Mouse (Mus musculus): Measurements from ENCODE around the gene Rad54l2. TPM values are rescaled to one million over a fixed set of nuclear protein-coding genes. Genes with fewer than 3 reads are reported as not detected.
A peak's percentile ranks its signal among the peaks of the same experiment; 100 is the strongest.

The Rad54l2 gene
- polyA plus RNA-seq, 1 experiment from 2014 or later = 4.7 TPM

GRCm38 (mm10) chr9:106783554-106783953 lies 5.4 kb downstream of the Rad54l2 start:
- H3K27me3 ChIP-seq (replicated peaks) = no peaks in the 10 kb centered on the region
- no peak overlapping the region for H3K4me2 ChIP-seq (replicated peaks)
- no peak overlapping the region for H3K27ac ChIP-seq
- H3K4me1 ChIP-seq (replicated peaks) = peaks cover 7% of the 10 kb centered on the region
- no peak for ATAC-seq
- H3K4me3 ChIP-seq (replicated peaks) = no peak overlapping the region
- no peaks in the 10 kb centered on the region for H3K9me3 ChIP-seq
- no peak overlapping the region for H3K9ac ChIP-seq
- H3K36me3 ChIP-seq = no peaks in the 10 kb centered on the region
- WGBS = 92% methylated on average over 2 of the region's 2 CpGs

- no peaks in the 10 kb centered on the region for H3K36me3 ChIP-seq
- no peaks in the 10 kb centered on the region for H3K27me3 ChIP-seq (replicated peaks)
- H3K27ac ChIP-seq = no peak overlapping the region
- H3K4me3 ChIP-seq (replicated peaks) = no peak overlapping the region
- H3K9ac ChIP-seq = no peak overlapping the region
- H3K4me1 ChIP-seq (replicated peaks) = 0 out of 2 replicates have a peak, but pooled peaks cover under 1% of the 10 kb centered on the region
- no peaks in the 10 kb centered on the region for H3K9me3 ChIP-seq
- H3K4me2 ChIP-seq (replicated peaks) = no peak overlapping the region
- no peak for ATAC-seq
- WGBS = 87% methylated on average over 3 of the region's 3 CpGs
These were observed 8.9 kb downstream of the Rad54l2 start for GRCm38 (mm10) chr9:106780086-106780485.

DNA sequence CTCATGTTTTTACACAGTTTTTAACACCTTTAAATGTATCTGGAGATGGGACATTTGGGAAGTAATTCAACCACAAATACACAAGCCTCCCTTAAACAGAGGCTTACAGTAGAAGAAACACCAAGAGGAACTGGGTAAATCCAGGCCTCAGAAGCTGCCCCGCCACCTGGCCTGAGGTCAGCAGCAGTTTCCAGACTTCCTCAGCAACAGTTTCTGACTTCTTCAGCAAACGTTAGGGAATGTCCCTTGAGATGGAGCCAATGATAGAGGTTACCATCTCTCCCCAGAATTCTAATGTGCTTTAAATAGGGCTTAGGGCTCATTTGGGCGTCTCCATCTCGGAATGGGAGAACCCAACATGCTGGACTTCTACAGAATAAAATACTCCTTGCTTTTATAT lies 10.7 kb downstream of the Rad54l2 start:
- Histone ChIP-seq H3K9me3 (no peaks in the 10 kb centered on the region), H3K9ac (no peak overlapping the region), H3K27me3 (replicated peaks) (no peaks in the 10 kb centered on the region), H3K4me2 (replicated peaks) (no peak overlapping the region), H3K36me3 (no peaks in the 10 kb centered on the region), H3K27ac (no peak overlapping the region), H3K4me3 (replicated peaks) (no peak overlapping the region), H3K4me1 (replicated peaks) (no peaks in the 10 kb centered on the region)
- 78% methylated on average over 4 of the region's 4 CpGs for WGBS
- no peak for ATAC-seq

GRCm38 (mm10) chr9:106777423-106777822 lies 11.6 kb downstream of the Rad54l2 start:
- ATAC-seq = no peak
- Histone ChIP-seq H3K9me3 (no peaks in the 10 kb centered on the region), H3K36me3 (no peaks in the 10 kb centered on the region), H3K27ac (no peak overlapping the region), H3K4me2 (replicated peaks) (no peak overlapping the region), H3K4me1 (replicated peaks) (no peaks in the 10 kb centered on the region), H3K9ac (no peak overlapping the region), H3K27me3 (replicated peaks) (no peaks in the 10 kb centered on the region), H3K4me3 (replicated peaks) (no peak overlapping the region)
- 79% methylated on average over 3 of the region's 3 CpGs for WGBS

- no peaks in the 10 kb centered on the region; the same call in 1 of the 2 replicates for H3K4me1 ChIP-seq (replicated peaks)
- no peak overlapping the region for H3K4me3 ChIP-seq (replicated peaks)
- no peaks in the 10 kb centered on the region for H3K27me3 ChIP-seq (replicated peaks)
- ATAC-seq = no peak
- 85% methylated on average over 1 of the region's 1 CpGs for WGBS
- H3K9ac ChIP-seq = no peak overlapping the region
- no peak overlapping the region for H3K4me2 ChIP-seq (replicated peaks)
- no peaks in the 10 kb centered on the region for H3K36me3 ChIP-seq
- no peak overlapping the region for H3K27ac ChIP-seq
- no peaks in the 10 kb centered on the region for H3K9me3 ChIP-seq
These were observed 12.9 kb downstream of the Rad54l2 start for GRCm38 (mm10) chr9:106776116-106776515.

GRCm38 (mm10) chr9:106771770-106772169 lies 17.2 kb downstream of the Rad54l2 start:
- no peak overlapping the region for H3K4me2 ChIP-seq (replicated peaks)
- no peaks in the 10 kb centered on the region for H3K9me3 ChIP-seq
- 87% methylated on average over 2 of the region's 2 CpGs for WGBS
- H3K27me3 ChIP-seq (replicated peaks) = no peaks in the 10 kb centered on the region
- H3K9ac ChIP-seq = no peak overlapping the region
- ATAC-seq = no peak
- no peak overlapping the region for H3K27ac ChIP-seq
- H3K4me3 ChIP-seq (replicated peaks) = no peak overlapping the region
- no peaks in the 10 kb centered on the region for H3K36me3 ChIP-seq
- no peaks in the 10 kb centered on the region; the same call in 1 of the 2 replicates for H3K4me1 ChIP-seq (replicated peaks)

DNA sequence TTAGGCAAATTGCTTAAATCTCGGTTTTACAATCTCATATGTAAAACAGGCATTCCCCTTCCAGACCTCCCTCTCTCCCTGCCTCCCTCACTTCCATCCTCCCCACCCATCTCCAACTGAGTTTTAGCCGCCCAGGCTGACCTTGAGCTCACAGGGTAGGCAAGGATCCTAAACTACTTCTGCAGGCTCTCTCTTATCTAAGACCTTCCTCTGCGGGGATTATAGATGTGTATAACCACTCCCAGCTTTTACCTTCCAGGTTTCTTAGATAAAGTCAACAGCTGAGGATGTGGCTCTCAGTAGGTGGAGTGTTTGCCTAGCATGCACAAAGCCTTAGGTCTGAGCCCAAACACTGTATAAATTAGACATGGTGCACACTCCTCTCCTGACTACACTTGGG lies 18.8 kb downstream of the Rad54l2 start:
- peak; percentile 80 for ATAC-seq
- H3K9ac ChIP-seq = no peak overlapping the region
- H3K9me3 ChIP-seq = no peaks in the 10 kb centered on the region
- no peaks in the 10 kb centered on the region for H3K36me3 ChIP-seq
- H3K27ac ChIP-seq = no peak overlapping the region
- H3K4me2 ChIP-seq (replicated peaks) = no peak overlapping the region
- no peaks in the 10 kb centered on the region; the same call in 1 of the 2 replicates for H3K4me1 ChIP-seq (replicated peaks)
- no peaks in the 10 kb centered on the region for H3K27me3 ChIP-seq (replicated peaks)
- H3K4me3 ChIP-seq (replicated peaks) = no peak overlapping the region
- 47% methylated on average over 3 of the region's 3 CpGs for WGBS

- WGBS = 83% methylated on average over 5 of the region's 5 CpGs
- Histone ChIP-seq H3K4me2 (replicated peaks) (no peak overlapping the region), H3K9ac (no peak overlapping the region), H3K4me1 (replicated peaks) (no peaks in the 10 kb centered on the region; the same call in 1 of the 2 replicates), H3K4me3 (replicated peaks) (no peak overlapping the region), H3K27me3 (replicated peaks) (no peaks in the 10 kb centered on the region), H3K36me3 (no peaks in the 10 kb centered on the region), H3K9me3 (no peaks in the 10 kb centered on the region), H3K27ac (no peak overlapping the region)
- no peak for ATAC-seq
These were observed 19.2 kb downstream of the Rad54l2 start for GRCm38 (mm10) chr9:106769781-106770180.

- Histone ChIP-seq H3K9ac (no peak overlapping the region), H3K27me3 (replicated peaks) (no peaks in the 10 kb centered on the region), H3K27ac (no peak overlapping the region), H3K4me3 (replicated peaks) (no peak overlapping the region), H3K4me2 (replicated peaks) (no peak overlapping the region), H3K36me3 (0 out of 2 replicates have a peak, but pooled peaks cover 4% of the 10 kb centered on the region), H3K4me1 (replicated peaks) (no peaks in the 10 kb centered on the region), H3K9me3 (no peaks in the 10 kb centered on the region)
- 89% methylated on average over 9 of the region's 9 CpGs for WGBS
- ATAC-seq = no peak
These were observed 32.6 kb downstream of the Rad54l2 start for GRCm38 (mm10) chr9:106756421-106756820.

GRCm38 (mm10) chr9:106755776-106756175 lies 33.2 kb downstream of the Rad54l2 start:
- Histone ChIP-seq H3K9me3 (no peaks in the 10 kb centered on the region), H3K27me3 (replicated peaks) (no peaks in the 10 kb centered on the region), H3K4me3 (replicated peaks) (no peak overlapping the region), H3K9ac (no peak overlapping the region), H3K4me2 (replicated peaks) (no peak overlapping the region), H3K36me3 (0 out of 2 replicates have a peak, but pooled peaks cover 4% of the 10 kb centered on the region), H3K4me1 (replicated peaks) (no peaks in the 10 kb centered on the region), H3K27ac (no peak overlapping the region)
- ATAC-seq = no peak
- 87% methylated on average over 4 of the region's 4 CpGs for WGBS

DNA sequence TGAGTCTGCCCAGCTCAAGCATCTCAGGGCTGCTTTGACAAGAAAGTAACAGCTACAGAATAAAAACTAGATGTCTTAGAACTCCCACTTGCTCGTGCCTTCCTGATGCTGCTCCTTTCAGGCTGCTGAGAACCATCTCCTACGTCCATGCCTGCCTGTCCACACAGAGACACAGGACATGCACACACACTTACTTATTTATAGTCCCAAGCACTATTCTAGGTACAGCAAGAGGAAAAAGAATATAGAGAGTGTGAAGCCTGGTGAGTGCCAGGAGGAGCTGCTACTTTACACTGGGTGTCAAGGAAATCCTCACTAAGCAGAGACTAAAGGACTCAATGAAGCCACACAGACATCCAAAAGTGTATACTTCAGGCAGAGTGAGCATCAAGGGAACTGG lies 34.7 kb downstream of the Rad54l2 start:
- no peak for ATAC-seq
- Histone ChIP-seq H3K4me3 (replicated peaks) (no peak overlapping the region), H3K9ac (no peak overlapping the region), H3K9me3 (no peaks in the 10 kb centered on the region), H3K4me1 (replicated peaks) (no peaks in the 10 kb centered on the region), H3K27ac (no peak overlapping the region), H3K36me3 (0 out of 2 replicates have a peak, but pooled peaks cover 4% of the 10 kb centered on the region), H3K4me2 (replicated peaks) (no peak overlapping the region), H3K27me3 (replicated peaks) (no peaks in the 10 kb centered on the region)
- WGBS = 78% methylated on average over 2 of the region's 2 CpGs

DNA sequence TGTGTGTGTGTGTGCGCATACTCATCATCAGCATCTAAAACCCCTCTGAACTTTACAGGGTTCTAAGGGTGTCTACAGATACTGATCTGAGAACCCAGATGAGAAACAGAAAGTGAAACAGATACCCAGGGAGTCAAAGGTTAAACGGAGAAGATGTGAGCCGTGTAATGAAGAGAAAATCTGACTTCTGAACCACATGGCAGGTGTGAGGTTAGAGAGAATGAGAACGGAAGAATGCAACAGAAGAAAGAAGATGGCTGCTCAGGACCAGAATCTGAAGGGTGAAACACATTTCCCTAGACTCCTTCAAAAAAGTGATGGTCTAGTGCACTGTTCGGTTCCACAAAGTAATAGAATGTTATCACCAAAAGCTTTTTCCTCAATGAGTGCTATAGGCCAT lies 36.9 kb downstream of the Rad54l2 start:
- Histone ChIP-seq H3K27ac (no peak overlapping the region), H3K4me3 (replicated peaks) (no peak overlapping the region), H3K9ac (no peak overlapping the region), H3K27me3 (replicated peaks) (no peaks in the 10 kb centered on the region), H3K36me3 (0 out of 2 replicates have a peak, but pooled peaks cover 4% of the 10 kb centered on the region), H3K9me3 (no peaks in the 10 kb centered on the region), H3K4me2 (replicated peaks) (no peak overlapping the region), H3K4me1 (replicated peaks) (no peaks in the 10 kb centered on the region)
- ATAC-seq = no peak
- 82% methylated on average over 5 of the region's 5 CpGs for WGBS

DNA sequence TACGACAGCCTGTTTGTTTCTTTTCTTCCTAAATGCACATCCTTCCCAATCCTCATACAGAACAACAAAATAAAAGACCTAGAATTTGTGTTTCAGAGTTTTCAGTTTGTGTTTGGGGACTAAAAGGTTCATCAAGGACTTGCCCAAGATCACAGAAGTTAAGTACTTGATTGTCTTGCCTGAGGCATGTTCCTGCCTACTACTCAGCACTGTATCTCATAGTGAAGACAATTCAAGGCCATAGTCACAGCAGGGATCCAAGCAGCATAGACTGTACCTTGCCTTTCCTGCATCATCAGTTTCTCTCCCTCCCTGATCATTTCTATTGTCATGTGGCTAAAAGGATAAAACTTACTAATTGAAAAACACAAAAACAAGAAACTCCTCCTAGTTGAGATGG lies 49.0 kb downstream of the Rad54l2 start:
- no peaks in the 10 kb centered on the region for H3K36me3 ChIP-seq
- no peaks in the 10 kb centered on the region for H3K27me3 ChIP-seq (replicated peaks)
- H3K4me3 ChIP-seq (replicated peaks) = no peak overlapping the region
- no peak overlapping the region for H3K9ac ChIP-seq
- no peak for ATAC-seq
- no peak overlapping the region for H3K27ac ChIP-seq
- H3K4me2 ChIP-seq (replicated peaks) = no peak overlapping the region
- WGBS = 88% methylated on average over 1 of the region's 1 CpGs
- no peaks in the 10 kb centered on the region for H3K9me3 ChIP-seq
- no peaks in the 10 kb centered on the region for H3K4me1 ChIP-seq (replicated peaks)
